Mouse (Mus musculus) testis, adult 2 months (tissue): ENCODE results near the gene Gpat3.

Experiments
- CTCF ChIP-seq: fragments of 200-500 bp; IDR thresholded peaks from 2 replicates; pipeline ENCODE4 v1.5.1; 2012; ENCODE audit warnings: low read depth, mild to moderate bottlenecking, inconsistent platforms, low read length, moderate library complexity; ENCODE audit not compliant: control insufficient read depth, insufficient read depth, insufficient replicate concordance
- POLR2A ChIP-seq: fragments of 200-500 bp; IDR thresholded peaks from 2 replicates; pipeline ENCODE4 v1.6.1; 2012; ENCODE audit warnings: low read depth, mild to moderate bottlenecking, inconsistent platforms, low read length, moderate library complexity; ENCODE audit not compliant: control insufficient read depth

- no peak for TF ChIP-seq CTCF
- TF ChIP-seq POLR2A = no peak
These were observed 26.5 kb downstream of the Gpat3 start for GRCm38 (mm10) chr5:100871987-100872386.
